Mouse (Mus musculus) intestine, embryonic 16.5 days (tissue): Measurements from ENCODE around the gene Pold1. TPM values are rescaled to one million over a fixed set of nuclear protein-coding genes. Genes with fewer than 3 reads are reported as not detected.

Source experiments
- ATAC-seq: fragments of 200-750 bp; cut with Nextera tagmentation; 2 replicates; pipeline ENCODE4 v1.8.0; 2017; ENCODE audit warnings: moderate TSS enrichment, moderate library complexity
- H3K27ac ChIP-seq: fragments of 300-500 bp; sonication (generic); 2 replicates; pipeline ENCODE4 v1.5.1; 2014; ENCODE audit warnings: mild to moderate bottlenecking, low read length
- H3K27me3 ChIP-seq: fragments of 300-500 bp; sonication (generic); replicated peaks from 2 replicates; pipeline ENCODE4 v1.6.1; 2014; ENCODE audit warnings: low read length, control low read depth, mixed read lengths; ENCODE audit not compliant: control insufficient read depth, insufficient read depth
- H3K36me3 ChIP-seq: fragments of 300-500 bp; sonication (generic); 2 replicates; pipeline ENCODE4 v1.6.1; 2014; ENCODE audit warnings: low read length, control low read depth; ENCODE audit not compliant: control insufficient read depth, insufficient read depth
- H3K4me1 ChIP-seq: fragments of 300-500 bp; sonication (generic); 2 replicates; pipeline ENCODE4 v1.6.1; 2014; ENCODE audit warnings: low read length, control low read depth, mixed read lengths; ENCODE audit not compliant: control insufficient read depth, insufficient read depth
- H3K4me2 ChIP-seq: fragments of 300-500 bp; sonication (generic); 2 replicates; pipeline ENCODE4 v1.6.1; 2014; ENCODE audit warnings: low read depth, low read length, control low read depth
- H3K4me3 ChIP-seq: fragments of 300-500 bp; sonication (generic); 2 replicates; pipeline ENCODE4 v1.5.1; 2014; ENCODE audit warnings: mild to moderate bottlenecking, low read length
- H3K9ac ChIP-seq: fragments of 300-500 bp; sonication (generic); 2 replicates; pipeline ENCODE4 v1.6.1; 2014; ENCODE audit warnings: low read depth, low read length
- H3K9me3 ChIP-seq: fragments of 300-500 bp; sonication (generic); 2 replicates; pipeline ENCODE4 v1.6.1; 2016; ENCODE audit warnings: low read length, control low read depth; ENCODE audit not compliant: control insufficient read depth
- WGBS: fragments of 180-500 bp; shearing (Covaris S2); extraction: QIAGEN DNeasy Blood & Tissue Kit; methylation state at CpG from one replicate; pipeline ENCODE4 v1.1.7; 2014; 5-methylcytosine and 5-hydroxymethylcytosine counted together
- polyA plus RNA-seq: library from polyadenylated mRNA; unstranded; fragments of >200 nt; fragmentation: Nextera tagmentation; extraction: Ambion mirVana; gene quantifications from 2 replicates; pipeline ENCODE4 v1.2.1, GENCODE M21; 2015

Pold1 gene
- polyA plus RNA-seq, 1 experiment from 2014 or later = 76.4 TPM

GRCm38 (mm10) chr7:44591348-44592116 lies 42.9 kb upstream of the Pold1 start:
- peak overlapping the region; percentile 99 for H3K4me2 ChIP-seq
- peak overlapping the region; percentile 66 for H3K9ac ChIP-seq
- H3K27me3 ChIP-seq = peaks cover 54% of the 10 kb centered on the region
- H3K36me3 ChIP-seq = no peaks in the 10 kb centered on the region
- no peak overlapping the region for H3K27ac ChIP-seq
- no peaks in the 10 kb centered on the region for H3K9me3 ChIP-seq
- peaks cover 17% of the 10 kb centered on the region for H3K4me1 ChIP-seq
- ATAC-seq = no peak
- peak overlapping the region; percentile 60 for H3K4me3 ChIP-seq
- WGBS = under 1% methylated on average over 60 of the region's 60 CpGs

DNA sequence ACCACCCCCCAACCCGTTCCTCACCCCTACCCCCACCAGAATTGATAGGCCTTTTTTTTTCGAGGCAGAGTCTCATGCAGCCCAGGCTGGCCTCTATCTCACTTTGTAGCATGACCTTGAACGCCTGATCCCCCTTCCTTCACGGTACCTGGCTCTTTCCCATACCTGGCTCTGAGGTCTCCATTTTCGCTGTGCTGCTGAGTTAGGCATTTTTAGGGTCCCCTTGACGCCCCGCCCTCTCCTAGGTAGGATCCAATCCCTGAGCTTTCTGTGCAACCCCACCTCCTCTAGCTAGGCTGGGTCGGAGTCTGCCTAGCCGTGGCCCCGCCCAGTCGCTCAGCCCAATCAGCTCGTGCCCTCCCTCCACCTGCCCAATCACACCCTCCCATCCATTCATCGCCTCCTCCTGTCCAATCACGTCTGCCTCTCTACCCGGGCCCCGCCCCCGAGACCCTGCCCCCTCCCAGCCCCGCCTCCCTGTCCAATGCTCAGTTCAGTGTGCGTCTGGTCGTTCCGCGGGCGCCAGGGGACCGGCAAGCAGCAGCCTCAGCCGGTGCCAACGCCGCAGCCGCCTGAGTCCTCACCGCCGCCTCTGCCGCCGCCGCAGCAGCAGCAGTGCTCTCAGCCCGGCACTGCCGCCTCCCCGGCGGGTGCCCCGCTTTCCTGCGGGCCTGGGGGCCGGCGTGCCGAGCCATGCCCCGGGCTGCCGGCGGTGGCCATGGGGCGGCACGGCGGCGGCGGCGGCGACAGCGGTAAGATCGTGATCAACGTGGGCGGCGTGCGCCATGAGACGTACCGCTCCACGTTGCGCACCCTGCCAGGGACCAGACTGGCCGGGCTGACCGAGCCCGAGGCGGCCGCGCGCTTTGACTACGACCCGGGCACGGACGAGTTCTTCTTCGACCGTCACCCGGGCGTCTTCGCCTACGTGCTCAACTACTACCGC lies 42.0 kb upstream of the Pold1 start, which contains the start of gene Kcnc3:
TSS of gene Kcnc3 (plus strand) at position 263 of the 946 bp plus-strand sequence.
- Histone ChIP-seq H3K4me3 (peak within 1 kb of the TSS; percentile 60), H3K9me3 (no peaks in the 10 kb centered on the region)
- WGBS = under 1% methylated on average over 79 of the region's 80 CpGs

GRCm38 (mm10) chr7:44589946-44590345 lies 41.3 kb upstream of the Pold1 start:
- ATAC-seq = no peak
- H3K36me3 ChIP-seq = no peaks in the 10 kb centered on the region
- no peaks in the 10 kb centered on the region for H3K9me3 ChIP-seq
- H3K9ac ChIP-seq = no peak overlapping the region
- no peak overlapping the region for H3K27ac ChIP-seq
- 5% methylated on average over 13 of the region's 13 CpGs for WGBS
- peak overlapping the region; percentile 27; the same call in 1 of the 2 replicates for H3K4me3 ChIP-seq
- peak overlapping the region; percentile 99 for H3K4me2 ChIP-seq
- peaks cover 70% of the 10 kb centered on the region for H3K27me3 ChIP-seq
- H3K4me1 ChIP-seq = peaks cover 17% of the 10 kb centered on the region

More for the DNA sequence above, 42.0 kb upstream of the Pold1 start, which contains the start of gene Kcnc3:
- peaks cover 62% of the 10 kb centered on the region for H3K27me3 ChIP-seq
- ATAC-seq = peak; percentile 95
- peaks cover 17% of the 10 kb centered on the region for H3K4me1 ChIP-seq
- H3K9ac ChIP-seq = peak within 1 kb of the TSS; percentile 66
- H3K27ac ChIP-seq = no peak within 1 kb of the TSS
- no peaks in the 10 kb centered on the region for H3K36me3 ChIP-seq
- H3K4me2 ChIP-seq = peak within 1 kb of the TSS; percentile 99

GRCm38 (mm10) chr7:44589149-44589548 lies 40.5 kb upstream of the Pold1 start:
- under 1% methylated on average over 27 of the region's 33 CpGs for WGBS

DNA sequence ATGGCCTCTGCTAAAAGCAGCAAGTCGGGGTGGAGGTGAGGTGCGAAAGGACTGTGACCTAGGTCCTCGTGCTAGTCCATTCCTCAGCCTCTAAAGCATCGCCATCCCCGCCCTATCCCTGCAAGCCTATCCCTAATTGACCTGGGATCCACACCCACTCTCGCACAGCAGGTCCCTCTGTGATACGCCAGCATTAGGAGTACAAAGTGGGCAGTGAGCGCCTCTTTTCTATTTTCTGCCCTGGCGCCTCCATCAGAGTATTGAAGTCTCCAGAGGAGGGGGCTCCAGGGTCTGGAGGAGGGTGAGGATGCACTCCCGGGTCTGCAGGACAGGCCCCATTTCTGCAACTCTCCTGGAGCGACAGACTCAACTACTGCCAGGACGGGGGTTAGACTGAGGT lies 39.7 kb upstream of the Pold1 start:
- H3K36me3 ChIP-seq = no peaks in the 10 kb centered on the region
- H3K27me3 ChIP-seq = peaks cover 69% of the 10 kb centered on the region
- H3K4me2 ChIP-seq = peak overlapping the region; percentile 71
- H3K4me1 ChIP-seq = peaks cover 15% of the 10 kb centered on the region
- no peaks in the 10 kb centered on the region for H3K9me3 ChIP-seq
- no peak for ATAC-seq
- WGBS = 8% methylated on average over 12 of the region's 12 CpGs
- H3K27ac ChIP-seq = no peak overlapping the region
- no peak overlapping the region; the same call in 1 of the 2 replicates for H3K9ac ChIP-seq
- H3K4me3 ChIP-seq = peak overlapping the region; percentile 48; the same call in 1 of the 2 replicates

More at GRCm38 (mm10) chr7:44589149-44589548, 40.5 kb upstream of the Pold1 start:
- H3K9ac ChIP-seq = peak overlapping the region; percentile 46; the same call in 1 of the 2 replicates
- H3K4me2 ChIP-seq = peak overlapping the region; percentile 71
- no peaks in the 10 kb centered on the region for H3K36me3 ChIP-seq
- H3K9me3 ChIP-seq = no peaks in the 10 kb centered on the region
- no peak overlapping the region for H3K27ac ChIP-seq
- peak; percentile 47 for ATAC-seq
- peaks cover 73% of the 10 kb centered on the region for H3K27me3 ChIP-seq
- peak overlapping the region; percentile 48 for H3K4me3 ChIP-seq
- peaks cover 17% of the 10 kb centered on the region for H3K4me1 ChIP-seq

- Histone ChIP-seq H3K4me3 (no peak overlapping the region), H3K9ac (no peak overlapping the region), H3K27ac (no peak overlapping the region), H3K4me1 (peaks cover 15% of the 10 kb centered on the region), H3K9me3 (no peaks in the 10 kb centered on the region), H3K36me3 (no peaks in the 10 kb centered on the region), H3K27me3 (peaks cover 63% of the 10 kb centered on the region), H3K4me2 (no peak overlapping the region)
- 42% methylated on average over 6 of the region's 6 CpGs for WGBS
- ATAC-seq = no peak
Observed at GRCm38 (mm10) chr7:44587676-44588075, 39.0 kb upstream of the Pold1 start.

DNA sequence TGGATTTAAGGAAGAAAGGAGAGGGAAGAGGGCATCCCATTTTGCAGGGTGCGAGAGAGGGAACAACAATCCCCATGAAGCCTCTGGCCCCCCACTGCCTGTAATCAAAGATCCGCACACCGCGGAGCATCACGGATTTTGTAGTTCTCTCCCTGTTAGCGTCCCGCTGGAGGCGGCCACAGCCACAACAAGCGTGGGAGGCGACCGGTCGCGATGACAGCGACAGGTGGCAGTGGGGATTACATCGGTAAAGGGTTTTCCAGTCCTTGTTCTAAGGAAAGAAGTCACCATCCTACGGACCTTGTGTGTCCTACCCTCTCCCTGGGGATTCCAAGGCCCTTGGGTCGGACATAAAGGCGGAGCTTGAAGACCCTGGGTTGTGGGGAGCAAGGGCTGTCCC lies 38.3 kb upstream of the Pold1 start:
- H3K4me3 ChIP-seq = peak overlapping the region; percentile 25
- peak overlapping the region; percentile 26 for H3K4me2 ChIP-seq
- H3K4me1 ChIP-seq = peaks cover 15% of the 10 kb centered on the region
- no peak for ATAC-seq
- no peaks in the 10 kb centered on the region for H3K9me3 ChIP-seq
- H3K27ac ChIP-seq = no peak overlapping the region
- H3K9ac ChIP-seq = no peak overlapping the region
- peaks cover 57% of the 10 kb centered on the region for H3K27me3 ChIP-seq
- WGBS = 1% methylated on average over 18 of the region's 18 CpGs
- H3K36me3 ChIP-seq = no peaks in the 10 kb centered on the region

DNA sequence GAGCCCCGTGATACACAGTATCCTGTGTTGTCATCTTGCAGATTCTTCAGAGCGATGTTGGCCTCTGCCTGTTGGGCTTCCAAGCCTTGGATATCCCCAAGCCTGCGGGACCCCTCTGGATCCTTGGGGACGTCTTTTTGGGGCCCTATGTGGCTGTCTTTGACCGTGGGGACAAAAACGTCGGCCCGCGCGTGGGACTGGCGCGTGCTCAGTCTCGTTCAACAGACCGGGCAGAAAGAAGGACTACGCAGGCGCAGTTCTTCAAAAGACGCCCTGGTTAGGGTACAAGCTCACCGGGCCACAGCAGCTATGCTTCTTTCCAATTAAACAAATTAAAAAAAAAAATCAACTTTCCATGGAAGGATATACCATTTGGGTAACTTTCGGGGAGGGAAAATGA lies 37.9 kb upstream of the Pold1 start:
- no peak for ATAC-seq
- H3K4me3 ChIP-seq = peak overlapping the region; percentile 25
- H3K27me3 ChIP-seq = peaks cover 53% of the 10 kb centered on the region
- peak overlapping the region; percentile 26 for H3K4me2 ChIP-seq
- peak overlapping the region; percentile 1; the same call in 1 of the 2 replicates for H3K9ac ChIP-seq
- H3K4me1 ChIP-seq = peaks cover 12% of the 10 kb centered on the region
- H3K27ac ChIP-seq = no peak overlapping the region
- 12% methylated on average over 19 of the region's 19 CpGs for WGBS
- H3K9me3 ChIP-seq = no peaks in the 10 kb centered on the region
- H3K36me3 ChIP-seq = no peaks in the 10 kb centered on the region

- Histone ChIP-seq H3K36me3 (no peaks in the 10 kb centered on the region), H3K27ac (no peak overlapping the region), H3K4me3 (no peak overlapping the region), H3K9me3 (no peaks in the 10 kb centered on the region), H3K4me2 (no peak overlapping the region), H3K9ac (no peak overlapping the region), H3K4me1 (peaks cover 7% of the 10 kb centered on the region; the same call in 1 of the 2 replicates), H3K27me3 (peaks cover 48% of the 10 kb centered on the region)
- 90% methylated on average over 6 of the region's 6 CpGs for WGBS
- ATAC-seq = no peak
Observed at GRCm38 (mm10) chr7:44585606-44586005, 37.0 kb upstream of the Pold1 start.
